Mouse (Mus musculus) left cerebral cortex, adult 9 months (tissue): ENCODE results near the gene Cfap100.

Experiments used
- DNase-seq, 2 experiments: peaks; one replicate each; pipeline ENCODE4 v3.0.0; 2022; ENCODE audit warnings: low spot score in 2 of 2

Gene Cfap100

DNA sequence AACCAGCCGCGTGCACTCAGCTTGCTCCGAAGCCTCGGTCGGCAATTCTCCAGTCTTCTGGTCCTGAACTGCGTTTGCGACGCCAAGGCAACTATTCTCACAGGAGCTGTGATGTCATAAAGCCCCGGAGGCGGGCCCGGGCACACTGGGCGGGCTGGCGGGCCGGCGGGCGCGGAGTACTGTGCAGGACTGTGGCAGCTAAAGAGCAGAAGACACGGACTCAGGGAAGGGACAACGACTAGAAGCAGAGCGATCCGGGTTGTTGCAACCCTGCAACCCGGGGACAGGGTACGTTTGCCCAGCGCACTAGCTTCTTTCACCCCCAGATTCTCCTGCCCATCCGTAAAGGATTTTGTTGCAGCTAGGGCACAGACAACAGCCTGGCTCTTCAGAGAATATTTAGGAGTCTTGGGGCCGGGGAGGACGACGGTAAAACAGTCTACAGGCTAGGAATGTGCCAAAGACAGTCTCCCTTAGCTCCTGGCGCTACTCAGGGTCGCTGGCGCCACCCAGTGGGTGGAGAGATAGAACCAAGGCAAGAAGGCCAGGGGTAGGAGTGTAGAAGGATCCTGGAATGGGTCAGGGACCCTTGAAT lies at the start of gene Cfap100:
Gene Cfap100, minus strand, starts transcription at position 418 of the 595 bp plus-strand sequence.
- DNase-seq: peak in 1 of 2 experiments; percentile 72

- peak in 1 of 2 experiments; percentile 49 for DNase-seq
These were observed 48.4 kb upstream of the Cfap100 start for GRCm38 (mm10) chr6:90476941-90477518.

- no peak for DNase-seq
These were observed 47.2 kb upstream of the Cfap100 start for GRCm38 (mm10) chr6:90475854-90476212.

DNA sequence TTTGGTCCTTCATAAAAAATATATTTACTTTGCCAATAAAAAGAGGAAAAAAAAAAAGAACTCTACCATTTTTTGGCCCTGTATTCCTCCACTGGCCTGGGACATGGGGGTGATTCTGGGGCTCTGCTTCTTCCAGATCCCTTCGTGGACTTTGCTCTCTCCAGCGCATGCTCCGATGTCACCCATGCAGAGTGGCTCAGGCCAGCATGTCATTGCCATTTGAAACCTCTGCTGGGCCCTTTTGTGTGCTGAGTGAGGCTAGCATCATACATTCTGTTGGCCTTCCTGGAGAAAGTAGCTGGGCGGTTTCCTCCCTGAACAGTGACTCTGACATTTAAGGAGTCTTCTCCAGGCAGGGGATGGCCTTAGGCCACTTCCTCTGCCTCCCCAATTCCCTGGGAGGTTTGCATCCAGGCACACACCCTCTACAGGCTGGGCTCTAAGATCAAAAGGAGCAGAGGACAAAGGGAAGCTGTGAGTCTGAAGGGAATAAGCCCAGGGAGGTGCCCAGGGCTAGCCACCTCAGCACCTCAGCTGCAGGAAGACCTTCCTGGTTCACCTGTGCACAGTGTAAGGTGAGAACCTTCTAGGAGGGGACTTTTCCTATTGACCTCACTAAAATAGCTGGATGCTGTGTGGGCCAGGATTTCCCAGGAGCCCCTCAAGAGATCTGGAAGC lies 46.7 kb upstream of the Cfap100 start:
- DNase-seq: no peak

DNA sequence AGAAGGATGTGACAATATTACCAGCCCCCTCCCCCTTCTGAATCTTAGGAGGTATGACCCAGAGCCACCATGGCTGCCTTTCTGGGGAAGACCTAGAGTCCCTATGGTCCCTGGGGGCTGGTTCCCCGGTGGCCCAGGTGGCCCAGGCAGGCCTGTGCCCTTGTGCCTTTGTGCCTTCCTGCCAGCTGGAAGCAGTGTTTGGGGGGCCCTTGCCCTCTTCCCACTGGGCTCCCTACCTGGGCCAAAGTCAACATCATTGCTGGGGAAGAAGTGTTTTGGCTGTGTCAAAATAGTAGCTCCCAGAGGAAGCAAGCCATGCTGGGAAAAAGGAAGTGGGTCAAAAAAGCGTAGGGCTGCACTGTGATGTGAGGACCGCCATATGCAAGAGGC lies 45.8 kb upstream of the Cfap100 start:
- no peak for DNase-seq

DNA sequence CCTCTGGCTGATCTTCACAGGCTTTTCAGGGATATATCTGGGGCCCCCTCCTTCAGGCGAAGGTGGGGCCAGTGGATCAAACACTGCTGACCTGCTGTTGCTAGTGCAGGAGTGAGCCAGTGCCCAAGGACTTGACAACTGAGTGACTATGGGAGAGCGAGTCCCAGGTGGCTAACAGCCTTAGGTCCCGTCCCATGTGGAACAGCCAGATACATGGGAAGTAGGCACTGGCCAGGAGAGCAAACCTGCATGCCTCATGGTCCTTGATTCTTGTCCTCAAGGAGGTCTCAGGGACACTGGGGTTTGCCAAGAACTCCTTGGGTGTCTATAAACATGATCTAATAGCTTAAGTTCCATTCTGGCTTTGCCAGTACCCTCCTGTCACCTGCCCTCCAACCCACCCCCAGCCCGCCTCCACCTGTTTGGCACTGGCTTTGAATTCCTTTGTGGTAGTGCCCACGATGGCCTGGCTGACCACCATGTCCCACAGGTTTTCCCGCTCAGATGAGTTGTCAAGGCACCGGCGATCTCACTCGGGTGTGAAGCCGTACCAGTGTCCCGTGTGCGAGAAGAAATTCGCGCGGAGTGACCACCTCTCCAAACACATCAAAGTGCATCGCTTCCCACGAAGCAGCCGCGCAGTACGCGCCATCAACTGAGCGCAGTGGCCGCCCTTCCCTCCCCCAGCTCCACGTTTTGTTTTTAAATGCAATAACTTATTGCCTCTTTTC lies 45.2 kb upstream of the Cfap100 start:
- no peak for DNase-seq

- DNase-seq: no peak
These were observed 44.1 kb upstream of the Cfap100 start for GRCm38 (mm10) chr6:90472697-90473096.

DNA sequence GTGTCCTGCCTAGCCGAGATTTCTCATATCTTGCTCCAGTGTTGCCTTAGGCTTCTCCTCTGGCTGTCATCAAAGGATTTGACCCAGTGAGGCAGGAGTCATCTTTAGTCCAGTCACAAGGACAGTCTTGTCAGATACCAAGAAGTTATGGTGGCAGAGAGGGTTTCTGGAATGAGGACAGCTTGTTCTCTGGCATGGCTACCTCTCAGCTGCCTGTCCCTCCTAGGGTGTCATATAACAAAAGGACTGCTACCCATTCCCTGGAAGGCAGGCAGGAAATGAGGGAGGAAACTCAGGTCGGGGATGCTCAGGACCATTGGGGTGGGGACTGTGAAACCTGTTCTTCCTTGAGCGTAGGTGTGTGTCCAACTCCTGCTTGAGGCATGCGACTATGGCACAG lies 43.5 kb upstream of the Cfap100 start:
- DNase-seq: no peak

DNA sequence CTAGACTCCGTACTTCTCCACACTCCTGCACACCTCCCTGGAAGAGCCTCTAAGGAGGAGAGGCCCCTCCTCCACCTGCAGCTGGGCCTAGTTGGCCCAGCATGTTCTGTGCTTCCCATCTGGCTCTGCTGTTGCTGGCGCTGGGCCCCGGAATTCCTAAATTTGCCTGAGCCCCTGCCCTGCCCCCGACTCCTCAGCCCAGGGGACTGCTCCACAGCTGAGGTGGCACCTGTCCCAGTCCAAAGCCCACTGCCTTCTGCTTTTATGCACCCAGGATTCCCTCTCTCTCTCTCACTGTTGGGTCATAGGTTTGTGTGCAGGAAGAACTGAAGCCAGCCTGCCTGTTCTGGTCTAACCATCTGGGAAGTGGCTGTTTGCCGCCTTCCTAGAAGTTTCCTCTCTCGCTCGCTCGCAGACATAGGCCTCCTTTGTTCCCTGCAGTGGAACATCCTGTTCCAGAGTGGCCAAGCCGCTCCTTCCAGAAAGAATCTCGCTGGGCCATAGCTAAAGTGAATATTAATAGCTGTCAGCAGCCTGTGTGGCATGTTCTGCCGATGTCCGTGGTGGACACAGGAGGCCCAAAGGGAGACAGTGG lies 42.4 kb upstream of the Cfap100 start:
- DNase-seq: peak in 1 of 2 experiments; percentile 55

- DNase-seq: no peak
These were observed 41.7 kb upstream of the Cfap100 start for GRCm38 (mm10) chr6:90470255-90470654.

DNA sequence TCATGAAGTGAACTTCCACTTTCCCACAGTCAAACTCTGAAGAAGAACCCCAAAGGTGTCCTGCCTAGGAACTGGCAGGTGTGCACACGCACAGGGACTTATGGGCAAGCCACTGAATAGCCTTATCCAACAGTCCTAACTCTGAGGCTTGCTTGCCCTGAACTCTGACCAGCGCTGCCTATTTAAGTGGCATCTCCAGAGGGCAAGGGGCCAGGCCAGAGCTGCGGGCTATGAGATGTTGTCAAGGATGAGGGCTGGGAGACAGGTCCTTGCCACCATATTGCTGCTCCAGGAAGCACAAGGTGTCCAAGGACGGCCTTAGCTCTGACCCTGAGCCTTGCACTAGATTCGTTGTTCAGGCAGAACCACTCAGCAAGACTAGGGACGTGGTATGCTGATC lies 40.4 kb upstream of the Cfap100 start:
- DNase-seq: no peak

DNA sequence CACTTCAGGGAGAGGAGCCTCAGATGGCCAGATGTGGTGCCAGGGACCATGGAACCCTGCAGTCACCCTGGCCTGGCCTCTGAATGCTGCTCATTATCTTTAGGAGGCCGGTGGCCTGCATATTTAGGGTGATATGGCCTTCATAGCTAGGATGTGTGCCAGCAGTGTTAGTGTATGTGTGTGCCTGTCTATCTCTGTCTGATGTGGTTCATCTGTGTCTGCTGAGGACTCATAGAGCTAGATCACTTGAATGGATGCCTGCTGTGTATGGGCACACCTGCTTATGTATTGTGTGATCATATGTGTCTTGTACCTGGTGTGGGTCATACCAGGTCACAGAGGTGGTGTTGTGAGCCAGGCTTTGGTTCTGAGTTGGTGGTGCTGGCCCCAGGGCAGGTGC lies 39.6 kb upstream of the Cfap100 start:
- no peak for DNase-seq

GRCm38 (mm10) chr6:90466847-90467410 lies 38.3 kb upstream of the Cfap100 start:
- no peak for DNase-seq

DNA sequence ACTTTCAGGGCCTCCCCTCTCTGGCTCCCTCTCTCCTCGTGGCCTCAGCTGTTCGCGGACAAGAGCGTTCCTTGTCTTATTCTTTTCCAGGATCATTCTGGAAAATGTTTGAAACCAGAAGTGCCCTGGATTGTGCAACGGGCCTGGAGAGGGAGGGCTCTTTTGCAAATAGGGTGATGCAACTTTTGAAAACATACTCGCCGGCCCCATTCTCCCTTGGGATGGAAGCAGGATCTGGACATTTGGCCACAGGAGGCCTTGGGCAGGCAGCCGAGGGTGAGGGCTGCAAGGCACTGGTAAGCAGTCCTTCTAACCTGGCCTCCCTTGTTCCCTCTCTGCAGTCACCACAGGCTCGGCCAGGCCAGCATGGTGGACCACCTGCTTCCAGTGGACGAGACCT lies 37.5 kb upstream of the Cfap100 start:
- no peak for DNase-seq

- no peak for DNase-seq
These were observed 36.5 kb upstream of the Cfap100 start for GRCm38 (mm10) chr6:90465028-90465640.

DNA sequence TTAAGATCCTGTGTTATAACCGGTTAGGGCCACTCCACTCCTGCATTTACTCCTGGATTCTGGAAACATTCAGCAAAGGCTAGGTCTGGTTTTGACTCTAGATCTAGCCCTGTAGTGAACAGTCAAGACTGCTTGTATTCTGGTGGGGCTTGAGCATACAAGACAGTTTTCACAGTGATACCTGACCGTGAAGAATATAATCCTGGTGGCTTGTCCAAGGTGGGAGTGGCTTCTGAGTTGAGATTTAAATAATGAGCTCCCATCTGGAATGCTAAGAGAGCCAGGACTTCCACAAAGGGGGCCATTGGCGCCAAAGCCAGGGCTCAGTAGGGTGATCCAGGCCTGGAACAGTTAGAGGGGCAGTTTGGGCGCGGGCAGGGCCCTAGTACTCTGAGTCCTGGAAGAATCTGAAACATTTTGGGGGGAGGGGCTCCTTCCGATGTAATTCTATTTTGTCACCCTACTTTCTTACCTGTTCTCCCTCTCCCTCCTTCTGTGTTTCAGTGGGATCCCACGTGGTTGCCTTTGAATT lies 35.4 kb upstream of the Cfap100 start:
- no peak for DNase-seq

DNA sequence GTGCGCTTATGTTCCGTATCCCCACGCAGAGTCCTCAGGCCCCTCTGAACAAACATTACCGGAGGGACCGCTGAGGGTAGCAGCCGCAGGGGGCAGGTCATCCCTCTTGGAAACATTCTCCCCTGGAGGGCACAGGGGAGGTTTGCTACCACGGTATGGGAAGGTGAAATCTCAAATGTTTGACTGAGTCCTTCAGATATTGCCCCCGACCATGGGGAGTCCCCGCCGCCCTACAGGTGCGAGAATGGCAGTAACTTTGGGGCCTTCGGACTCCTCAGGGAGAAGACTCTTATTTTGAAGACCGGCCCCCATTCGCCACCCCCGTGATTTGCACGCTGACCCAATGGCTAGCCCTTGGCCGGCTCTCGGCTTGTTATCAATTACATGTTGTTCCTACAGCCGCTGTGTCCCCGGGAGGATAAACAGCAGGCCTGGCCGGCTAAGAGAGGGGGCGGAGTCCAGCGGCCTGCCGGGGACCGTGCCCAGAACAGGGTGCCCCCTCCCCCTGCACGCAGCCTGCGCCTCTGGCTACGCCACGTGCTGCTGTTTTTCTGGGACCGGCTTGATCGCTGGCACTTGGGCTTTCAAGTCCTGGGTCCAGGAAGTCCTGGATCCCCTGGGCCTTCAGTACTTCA lies 34.7 kb upstream of the Cfap100 start:
- peak; percentile 80 to 90 for DNase-seq

DNA sequence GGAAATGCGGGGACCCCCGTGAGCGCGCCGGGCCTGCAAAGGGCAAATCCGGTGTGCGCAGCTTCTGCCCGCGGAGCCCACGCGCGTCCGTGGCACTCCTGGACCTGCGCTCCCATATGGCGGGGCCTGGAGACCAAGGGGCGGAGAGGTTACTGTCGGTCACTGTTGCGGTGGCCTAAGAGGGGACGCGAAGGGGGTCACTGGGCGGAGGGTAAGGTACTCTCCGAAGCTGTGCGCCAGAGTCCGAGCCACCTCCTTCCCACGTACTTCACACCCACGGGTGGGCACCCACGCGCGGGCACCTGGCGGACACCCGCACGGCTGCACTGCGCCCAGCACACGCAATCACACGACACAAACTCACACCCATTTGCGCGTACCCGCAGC lies 34.2 kb upstream of the Cfap100 start:
- DNase-seq: no peak

DNA sequence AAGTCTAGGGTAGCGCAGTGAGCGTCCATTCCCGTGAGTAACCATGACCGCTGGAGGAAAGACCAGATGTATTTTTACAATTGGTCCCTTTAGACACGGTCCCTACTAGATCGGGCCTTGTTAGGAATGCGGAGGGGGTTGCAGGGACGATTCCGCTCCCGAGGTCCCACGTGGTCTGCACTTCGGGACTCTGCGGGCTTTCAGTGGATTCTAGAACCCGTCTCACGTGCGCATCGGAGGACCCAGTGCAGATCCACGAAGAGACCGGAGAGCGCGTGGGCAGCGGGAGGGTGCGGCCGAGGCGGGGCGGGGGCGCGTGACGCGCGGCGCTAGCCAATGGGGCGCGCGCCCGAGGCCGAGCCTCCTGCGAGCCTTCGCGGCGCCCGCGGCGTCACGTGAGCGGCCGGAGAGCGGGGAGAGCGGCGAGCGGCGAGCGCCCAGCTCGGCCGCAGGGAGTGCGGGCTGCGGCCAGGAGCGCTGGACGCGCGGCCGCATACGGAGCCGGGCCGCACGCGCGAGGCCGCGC lies 33.6 kb upstream of the Cfap100 start, which contains the start of gene Klf15:
Gene Klf15, plus strand, starts transcription at position 396 of the 526 bp plus-strand sequence.
- peak; percentile 64 to 85 for DNase-seq

- no peak for DNase-seq
These were observed 33.2 kb upstream of the Cfap100 start for GRCm38 (mm10) chr6:90461771-90462170.
